Mouse (Mus musculus) cerebellum, postnatal 14 days (tissue): ENCODE data around the gene Tceal9.

Source experiments
- DNase-seq, 2 experiments: peaks; one replicate each; pipeline ENCODE4 v3.0.0; 2021; ENCODE audit warnings: mixed read lengths in 2 of 2

Gene Tceal9

DNA sequence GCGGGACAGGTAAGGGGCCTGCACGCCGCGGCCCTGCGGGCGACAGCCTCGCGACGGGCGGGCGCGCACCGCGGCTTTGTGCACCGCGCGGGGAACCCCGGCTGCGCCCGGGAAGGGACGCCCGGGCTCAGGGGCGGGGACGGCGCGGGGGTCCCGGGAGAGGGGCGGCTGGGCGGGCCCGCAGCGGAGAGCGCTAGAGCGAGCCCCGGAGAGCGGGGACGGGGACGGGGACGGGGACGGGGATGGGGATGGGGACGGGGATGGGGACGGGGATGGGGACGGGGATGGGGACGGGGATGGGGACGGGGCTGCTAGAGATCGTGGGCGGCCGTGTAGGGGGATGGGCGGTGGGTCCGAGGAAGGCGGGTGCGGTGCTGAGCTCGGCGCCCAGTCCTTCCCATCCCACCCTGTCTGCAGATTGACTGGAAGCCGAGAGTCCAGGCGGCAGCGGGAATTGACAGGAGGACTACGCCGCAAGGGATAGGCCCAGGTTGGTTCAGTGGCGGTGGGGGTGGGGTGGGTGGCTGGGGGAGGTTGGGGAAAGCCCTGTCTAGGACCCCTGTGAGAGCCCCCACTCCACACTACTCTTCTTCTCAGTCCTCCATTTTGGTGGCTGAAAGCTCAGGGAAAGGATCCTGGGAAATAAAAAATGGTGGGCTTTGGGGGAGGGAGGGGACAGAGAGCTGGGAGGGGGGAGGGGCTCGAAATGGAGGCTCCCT is 25.7 kb downstream of the Tceal9 start:
- DNase-seq, result peak; percentile 27 to 67

DNA sequence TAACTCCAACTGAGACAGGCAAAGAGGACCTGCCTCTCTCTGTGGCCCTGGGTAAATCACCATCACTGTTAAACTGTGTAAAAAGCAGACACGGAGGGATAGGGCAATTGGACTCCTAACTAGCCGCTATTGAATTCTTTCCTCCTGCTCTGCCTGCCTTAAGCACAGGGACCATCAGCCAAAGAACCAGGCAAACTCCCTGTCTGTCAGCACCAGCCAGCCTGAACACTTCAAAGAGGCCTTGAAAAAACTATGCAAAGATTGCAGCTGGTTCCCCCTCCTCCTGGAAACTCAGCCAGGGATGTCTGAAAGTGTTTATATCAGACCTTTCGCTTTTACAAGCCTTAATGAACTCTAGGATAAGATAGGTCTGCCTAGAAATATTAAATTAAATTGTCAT is 29.7 kb downstream of the Tceal9 start:
- DNase-seq, result no peak

- DNase-seq, result no peak
These were observed 30.5 kb downstream of the Tceal9 start for GRCm38 (mm10) chrX:136275386-136275785.

- DNase-seq, result no peak
These were observed 32.7 kb downstream of the Tceal9 start for GRCm38 (mm10) chrX:136277577-136277976.

GRCm38 (mm10) chrX:136278401-136278800 is 33.5 kb downstream of the Tceal9 start:
- DNase-seq, result no peak

GRCm38 (mm10) chrX:136279410-136279809 is 34.5 kb downstream of the Tceal9 start:
- peak; percentile 17 to 23 for DNase-seq

DNA sequence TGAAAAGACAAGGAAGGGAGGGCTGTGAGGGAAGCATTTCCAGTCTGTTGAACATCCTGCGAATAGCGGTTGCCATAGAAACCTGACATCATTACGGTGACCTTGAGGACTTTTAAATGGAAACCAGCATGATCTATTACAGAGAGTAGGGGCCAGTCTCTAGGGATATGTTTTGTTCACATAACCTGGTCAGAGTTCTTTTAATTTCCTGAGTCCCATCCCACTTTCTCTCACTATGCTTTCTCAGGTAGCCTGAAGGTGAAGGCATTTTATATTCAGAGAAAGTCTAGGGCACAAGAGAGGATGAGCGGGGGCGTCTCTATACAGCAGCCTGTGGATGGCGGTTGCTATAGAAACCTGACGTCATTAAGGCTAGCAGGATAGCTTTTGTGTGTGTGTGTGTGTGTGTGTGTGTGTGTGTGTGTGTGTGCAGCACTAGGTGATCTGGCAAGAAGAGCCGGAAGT is 46.0 kb downstream of the Tceal9 start:
- DNase-seq, result peak; percentile 65 to 79
